Mouse (Mus musculus): Measurements from ENCODE around the gene Krcc1. TPM values are rescaled to one million over a fixed set of nuclear protein-coding genes. Genes with fewer than 3 reads are reported as not detected.

The Krcc1 gene
- 10 to 100 TPM; 12.3 to 13.5 TPM for total RNA-seq (2021)

DNA sequence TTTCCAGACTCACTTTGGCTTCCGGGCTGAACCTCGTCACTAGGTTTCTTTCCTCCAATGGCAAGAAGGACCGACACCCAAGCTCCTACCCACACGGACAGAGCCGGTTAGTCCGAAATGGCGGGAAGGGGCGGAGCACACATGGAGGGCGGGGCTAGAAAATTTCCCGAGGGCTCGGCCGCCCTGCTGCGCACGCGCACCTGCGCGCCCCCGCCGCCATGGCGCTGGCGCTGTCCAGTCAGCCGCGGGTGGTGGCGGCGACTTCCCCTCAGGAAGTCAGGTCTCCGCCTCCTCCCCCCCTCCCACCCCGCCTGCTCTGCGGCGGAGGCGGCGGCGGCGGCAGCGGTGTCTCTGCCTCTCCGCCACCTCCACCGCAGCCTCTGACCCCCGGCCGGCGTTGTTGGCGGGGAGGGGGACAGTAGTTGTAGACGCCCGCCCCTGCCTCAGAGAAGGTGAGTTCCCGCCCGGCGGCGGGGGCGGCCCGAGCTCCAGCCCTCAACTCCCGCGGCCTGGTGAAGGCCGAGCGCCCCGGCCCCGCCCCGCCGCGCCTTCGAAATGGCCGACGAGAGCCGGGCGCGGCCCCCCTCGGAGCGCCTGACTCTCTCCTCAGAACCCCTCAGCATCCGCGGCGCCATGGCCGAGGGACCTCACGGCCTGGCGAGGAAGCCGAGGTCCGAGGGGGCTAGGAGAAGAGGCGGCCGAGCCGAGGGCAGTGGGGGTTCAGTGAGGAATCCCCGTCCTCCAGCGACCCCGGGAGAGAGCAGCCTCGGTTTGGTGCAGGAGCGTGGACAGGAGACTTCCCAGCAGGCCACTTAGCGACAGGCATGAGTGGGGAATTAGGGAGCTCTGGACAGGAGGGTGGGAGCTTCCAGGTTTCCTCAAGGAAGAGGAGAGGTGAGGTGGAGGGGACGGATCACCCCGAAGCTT lies at the start of gene Krcc1:
Krcc1 (plus strand) TSS at position 289 of the 927 bp plus-strand sequence.
- peak; percentile 95 to 98 for DNase-seq (ENCODE audit: extremely low spot score in 1 of 2, low spot score in 2 of 2)
- intact Hi-C loops (cut with DNase I): loop anchor here (5.0 to 10.0 kb wide), 2 partner anchors 123 to 146 kb away; no protein-coding TSS in a partner anchor

DNA sequence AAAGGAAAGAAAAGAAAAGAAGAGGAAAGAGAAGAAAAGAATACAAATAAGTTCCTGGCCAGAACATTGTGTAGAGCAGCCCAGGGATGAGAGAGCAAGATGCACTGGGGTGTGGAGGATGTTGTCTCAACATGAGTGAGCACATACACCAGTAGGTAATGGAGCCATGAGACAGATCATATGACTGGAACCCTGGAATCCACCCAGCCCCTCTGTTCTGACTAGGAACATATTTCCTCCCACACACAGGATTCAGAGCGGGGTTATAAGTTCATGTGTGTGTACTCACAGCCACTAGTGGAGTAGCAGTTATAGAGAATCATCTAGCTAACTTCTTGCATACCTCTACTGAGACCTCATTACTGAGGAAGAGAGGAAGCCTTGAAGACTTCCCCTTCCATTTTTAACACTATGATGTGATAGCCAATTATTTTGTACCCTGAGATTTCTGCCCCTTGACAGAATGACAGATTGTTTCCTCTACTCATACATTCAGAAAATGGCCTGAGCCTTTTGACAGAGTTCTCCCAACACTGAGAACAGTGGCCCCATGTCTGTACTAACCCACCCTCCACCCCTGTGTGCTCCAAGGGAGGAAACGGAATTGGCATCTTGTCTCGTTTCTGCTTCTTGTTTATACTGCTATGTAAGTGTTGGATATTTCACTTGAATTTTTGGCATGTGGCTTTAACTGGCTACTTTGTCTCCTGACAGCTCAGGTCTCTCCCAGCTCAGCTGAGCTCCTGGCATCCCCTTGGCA lies 47.1 kb upstream of the Krcc1 start:
- DNase-seq (ENCODE audit: extremely low spot score in 1 of 2, low spot score in 2 of 2): no peak
- intact Hi-C loops (cut with DNase I): no loop called here

DNA sequence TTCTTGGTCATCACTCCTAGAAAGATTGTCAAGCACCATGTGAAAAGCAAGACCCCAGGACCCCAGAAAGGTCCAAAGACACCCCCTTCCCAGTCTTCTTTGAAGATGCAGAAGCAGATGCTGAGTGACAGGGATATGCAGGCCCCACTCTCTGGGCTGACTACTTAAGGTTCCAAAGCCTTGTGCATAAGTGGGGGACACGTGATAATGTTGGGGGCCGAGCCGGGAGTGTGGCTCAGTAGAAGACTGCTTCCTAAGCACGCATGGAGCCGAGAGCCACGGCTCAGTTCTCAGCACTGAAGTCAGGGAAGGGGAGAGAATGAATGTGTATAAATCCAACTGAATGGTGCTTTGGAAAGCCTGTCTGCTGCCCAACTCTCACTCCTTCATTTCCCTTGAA lies 44.9 kb upstream of the Krcc1 start:
- intact Hi-C loops (cut with DNase I): no loop called here
- DNase-seq (ENCODE audit: extremely low spot score in 1 of 2, low spot score in 2 of 2): no peak

DNA sequence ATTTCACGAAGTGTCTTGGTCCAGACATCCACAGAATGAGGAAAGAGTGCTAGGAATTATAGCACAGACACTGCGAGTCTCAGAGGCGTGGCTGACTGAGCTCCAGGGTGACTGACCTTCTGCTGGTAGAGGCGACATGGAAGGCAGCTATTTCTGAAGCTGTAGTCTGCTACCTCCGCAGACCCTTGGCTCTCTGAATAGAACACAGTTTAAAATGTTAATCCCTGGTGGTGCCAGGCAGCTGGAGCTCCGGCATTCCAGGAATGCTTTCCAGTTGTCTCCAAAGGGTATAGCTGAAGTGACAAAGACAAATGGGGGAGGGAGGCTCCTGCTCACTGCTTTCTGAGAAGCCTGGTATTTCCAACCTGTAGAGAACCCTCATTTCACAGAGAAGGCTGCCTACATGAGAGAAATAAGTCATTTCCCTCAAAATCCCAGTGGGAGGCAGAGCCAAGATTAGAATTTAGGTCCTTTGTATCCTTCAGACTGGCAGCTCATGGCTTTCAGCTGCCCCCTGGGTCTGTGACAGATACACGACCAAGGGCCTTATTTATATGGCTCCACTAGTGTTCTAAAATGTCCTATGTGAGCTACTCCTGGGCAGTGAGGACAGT lies 44.2 kb upstream of the Krcc1 start:
- no peak for DNase-seq (ENCODE audit: extremely low spot score in 1 of 2, low spot score in 2 of 2)
- intact Hi-C loops (cut with DNase I): no loop called here

DNA sequence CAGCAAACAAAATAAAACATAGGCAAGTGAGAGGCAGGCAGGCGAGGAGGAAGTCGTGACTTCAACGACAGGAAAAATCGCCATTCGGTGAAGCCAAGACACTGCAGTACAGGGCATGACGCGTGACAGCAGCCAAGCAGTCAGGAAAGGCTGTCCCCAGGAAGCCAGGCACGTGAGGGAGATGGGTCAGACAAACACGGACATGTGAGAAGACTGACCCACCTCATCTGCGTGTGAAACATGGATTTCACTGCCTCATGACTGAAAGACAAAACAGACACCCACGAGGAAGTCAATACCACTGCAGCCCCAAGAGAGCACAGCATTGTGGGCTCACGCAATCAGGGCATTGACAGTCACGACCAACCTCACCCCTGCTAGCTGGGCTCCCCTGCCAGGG lies 36.4 kb upstream of the Krcc1 start:
- no peak for DNase-seq (ENCODE audit: extremely low spot score in 1 of 2, low spot score in 2 of 2)
- intact Hi-C loops (cut with DNase I): no loop called here

DNA sequence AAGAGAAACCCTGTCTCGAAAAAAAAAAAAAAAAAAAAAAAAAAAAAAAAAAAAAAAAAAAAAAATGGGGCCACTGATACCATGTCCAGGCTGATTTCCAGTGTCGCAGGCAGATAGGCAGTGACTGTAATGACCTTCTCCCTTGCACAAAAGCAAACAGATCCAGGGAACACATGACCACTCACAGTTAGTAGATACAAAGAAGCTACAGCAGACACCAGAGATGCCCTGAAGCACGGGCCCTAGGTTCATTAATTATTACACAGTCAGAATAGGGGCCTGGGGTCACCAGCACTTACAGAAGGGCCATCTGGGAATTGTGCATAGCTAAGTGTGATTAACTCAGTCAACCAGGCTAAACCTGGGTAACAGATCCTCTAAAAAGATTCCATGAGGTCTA lies 35.5 kb upstream of the Krcc1 start:
- DNase-seq (ENCODE audit: extremely low spot score in 1 of 2, low spot score in 2 of 2): no peak
- intact Hi-C loops (cut with DNase I): no loop called here

DNA sequence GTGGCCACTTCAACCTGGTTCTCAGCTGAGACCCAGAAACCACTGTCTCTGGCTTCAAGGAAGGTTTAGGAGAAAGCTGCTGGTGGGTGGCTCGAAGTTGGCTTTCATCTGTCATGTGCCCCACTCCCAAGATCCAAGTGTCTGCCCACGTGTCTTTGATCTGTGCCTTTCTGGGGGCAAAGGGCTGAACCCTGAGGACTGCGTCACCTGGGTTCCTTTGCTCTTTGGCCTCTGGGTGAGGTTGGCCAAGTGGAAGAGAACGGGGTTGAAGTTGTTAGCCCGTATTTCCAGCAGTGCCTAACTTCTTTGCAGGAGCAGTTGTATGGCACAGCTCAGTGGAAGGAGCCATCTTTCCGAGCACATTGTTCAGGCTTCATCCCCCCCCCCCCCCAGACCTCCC lies 35.0 kb upstream of the Krcc1 start:
- no peak for DNase-seq (ENCODE audit: extremely low spot score in 1 of 2, low spot score in 2 of 2)

DNA sequence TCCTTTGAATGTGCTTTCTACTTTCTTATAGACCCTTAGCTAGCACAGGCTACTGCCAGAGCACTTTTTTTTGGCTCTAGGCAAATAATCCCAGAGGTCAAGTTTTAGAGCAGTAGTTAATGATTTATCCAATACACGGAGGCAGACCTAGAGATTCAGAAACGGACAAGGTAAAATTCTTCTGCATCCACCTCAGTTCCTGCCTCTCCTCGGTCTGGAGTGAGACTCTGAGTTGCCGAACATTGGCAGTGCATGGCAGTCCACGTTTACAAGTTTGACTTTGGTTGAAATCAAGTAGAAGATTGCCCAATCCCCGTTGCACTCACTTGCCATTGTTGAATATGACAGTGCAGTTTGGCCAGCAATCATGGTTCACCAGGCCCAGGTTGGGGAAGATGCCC lies 34.4 kb upstream of the Krcc1 start:
- no peak for DNase-seq (ENCODE audit: extremely low spot score in 1 of 2, low spot score in 2 of 2)
- intact Hi-C loops (cut with DNase I): no loop called here

More for the DNA sequence above, 35.0 kb upstream of the Krcc1 start:
- intact Hi-C loops (cut with DNase I): no loop called here

DNA sequence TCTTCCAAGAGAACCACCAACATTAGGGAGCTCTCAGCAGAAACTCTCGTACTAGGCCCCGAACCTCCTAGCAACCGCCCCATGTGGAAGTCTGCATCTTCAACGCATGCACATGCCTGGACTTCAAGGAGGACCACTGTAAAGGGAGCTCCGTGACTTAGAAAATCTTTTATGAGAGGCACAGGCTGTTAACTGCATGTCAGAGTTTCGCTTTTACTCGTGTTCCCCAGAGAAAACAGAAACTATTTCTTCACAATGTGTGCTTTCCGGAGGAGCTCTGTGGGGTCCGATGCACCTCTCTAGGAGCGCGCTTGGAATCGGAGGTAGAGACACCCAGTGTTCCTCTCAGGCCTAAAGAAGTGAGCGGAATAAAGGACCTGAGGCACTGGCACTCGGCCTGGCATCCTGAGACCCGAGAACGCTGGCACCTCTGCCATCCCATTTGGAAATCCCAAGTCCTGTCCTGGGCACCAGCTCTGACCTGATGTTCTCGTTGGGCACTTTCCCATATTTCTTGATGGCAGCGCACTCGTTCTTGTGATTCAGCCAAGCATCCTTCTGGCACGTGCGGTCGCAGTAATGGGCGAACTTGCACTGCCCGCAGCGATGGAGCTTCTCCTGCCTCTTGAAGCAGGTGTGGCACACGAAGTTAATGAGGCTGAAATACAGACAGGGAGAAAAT lies 32.3 kb upstream of the Krcc1 start:
- intact Hi-C loops (cut with DNase I): no loop called here
- DNase-seq (ENCODE audit: extremely low spot score in 1 of 2, low spot score in 2 of 2): no peak

DNA sequence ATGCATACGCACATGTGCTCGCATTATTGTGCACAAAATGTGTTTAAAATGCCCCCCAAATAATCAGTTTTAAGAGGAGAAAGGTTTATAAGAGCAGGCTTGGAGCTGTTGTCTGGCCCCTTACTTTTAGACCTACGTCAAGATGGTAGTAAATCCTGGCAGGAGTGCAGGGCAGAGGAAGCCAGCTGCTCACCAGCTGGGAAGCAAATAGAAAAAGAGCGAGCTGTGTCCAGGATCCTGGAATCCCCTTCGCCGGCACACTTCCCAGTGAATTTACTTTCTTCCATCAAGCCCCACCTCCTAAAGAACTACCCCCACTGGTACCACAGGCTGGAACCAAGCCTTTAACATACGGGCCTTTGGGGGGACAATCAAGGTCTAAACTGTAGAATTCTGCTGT lies 30.6 kb upstream of the Krcc1 start:
- intact Hi-C loops (cut with DNase I): no loop called here
- no peak for DNase-seq (ENCODE audit: extremely low spot score in 1 of 2, low spot score in 2 of 2)

DNA sequence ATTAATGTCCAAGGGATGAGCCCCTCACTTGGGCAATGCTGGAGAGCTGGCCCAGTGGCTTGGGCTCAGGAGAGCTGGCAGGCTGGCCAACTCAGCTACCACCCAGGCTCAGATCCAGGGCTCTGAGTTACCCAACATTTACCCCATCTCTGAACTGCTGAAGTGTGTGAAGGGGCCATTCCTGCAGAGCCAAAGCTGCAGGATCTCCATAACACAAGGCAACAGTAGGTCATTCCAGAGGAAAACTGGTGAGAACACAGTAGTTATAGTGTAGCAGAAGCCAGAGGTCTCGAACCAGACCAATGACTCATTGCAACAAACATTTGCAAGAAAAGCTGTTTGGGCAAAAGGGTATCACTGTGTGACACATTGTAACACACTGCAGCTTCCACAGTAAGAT lies 28.7 kb upstream of the Krcc1 start:
- intact Hi-C loops (cut with DNase I): no loop called here
- no peak for DNase-seq (ENCODE audit: extremely low spot score in 1 of 2, low spot score in 2 of 2)

DNA sequence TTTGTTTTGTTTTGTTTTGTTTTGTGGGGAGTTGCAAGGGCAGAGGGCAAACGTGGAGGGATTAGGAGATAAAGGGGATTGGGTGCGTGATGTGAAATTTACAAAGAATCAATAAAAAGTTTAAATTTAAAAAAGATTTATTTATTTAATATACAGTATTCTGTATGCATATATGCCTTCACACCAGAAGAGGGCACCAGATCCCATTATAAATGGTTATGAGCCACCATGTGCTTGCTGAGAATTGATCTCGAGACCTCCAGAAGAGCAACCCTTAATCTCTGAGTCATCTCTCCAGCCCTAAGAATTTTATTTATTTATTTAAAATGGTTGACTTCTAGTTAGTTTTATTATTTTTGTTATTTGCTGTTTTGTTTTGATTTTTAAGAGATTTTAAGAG lies 28.2 kb upstream of the Krcc1 start:
- no peak for DNase-seq (ENCODE audit: extremely low spot score in 1 of 2, low spot score in 2 of 2)
- intact Hi-C loops (cut with DNase I): no loop called here

DNA sequence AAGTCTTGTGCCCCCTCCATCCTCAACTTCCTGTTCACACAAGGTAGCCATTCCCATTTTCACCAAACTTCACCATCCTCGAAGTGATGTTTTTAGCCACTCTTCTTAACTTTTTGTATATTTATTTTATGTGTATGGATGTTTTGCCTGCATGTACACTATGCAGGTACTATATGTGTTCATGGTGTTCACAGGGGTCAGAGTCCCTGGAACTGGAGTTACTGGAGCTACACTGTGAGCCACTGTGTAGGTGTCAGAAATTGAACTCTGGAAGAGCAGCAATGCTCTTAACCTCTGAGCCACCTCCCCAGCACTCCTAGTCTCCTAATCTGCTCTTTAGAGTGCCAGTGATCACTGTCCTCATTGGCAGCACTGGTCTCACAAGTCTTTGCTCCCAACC lies 23.1 kb upstream of the Krcc1 start:
- intact Hi-C loops (cut with DNase I): loop anchor here (5.0 kb wide), 1 partner anchor 56 kb away; no protein-coding TSS in a partner anchor
- no peak for DNase-seq (ENCODE audit: extremely low spot score in 1 of 2, low spot score in 2 of 2)

DNA sequence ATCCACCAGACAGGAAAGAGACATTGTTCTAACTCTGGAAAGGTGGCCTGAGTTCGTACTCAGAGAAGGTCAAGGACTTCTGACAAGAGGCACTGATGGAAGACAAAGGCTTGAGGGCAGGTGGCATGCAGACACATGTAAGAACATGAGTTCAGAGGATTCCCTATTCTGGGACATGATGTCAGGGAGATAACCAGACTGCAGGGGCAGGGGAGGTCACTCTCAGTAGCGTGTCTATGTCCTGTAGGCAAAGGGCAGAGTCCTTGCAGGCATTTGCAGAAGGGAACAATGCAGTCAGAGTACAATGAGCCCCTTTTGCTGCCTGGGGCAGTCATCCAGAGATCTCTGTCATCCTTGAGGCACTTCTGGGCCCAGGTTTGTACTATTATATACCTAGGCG lies 21.9 kb upstream of the Krcc1 start:
- intact Hi-C loops (cut with DNase I): loop anchor here (5.0 kb wide), 1 partner anchor 57 kb away; no protein-coding TSS in a partner anchor
- no peak for DNase-seq (ENCODE audit: extremely low spot score in 1 of 2, low spot score in 2 of 2)

DNA sequence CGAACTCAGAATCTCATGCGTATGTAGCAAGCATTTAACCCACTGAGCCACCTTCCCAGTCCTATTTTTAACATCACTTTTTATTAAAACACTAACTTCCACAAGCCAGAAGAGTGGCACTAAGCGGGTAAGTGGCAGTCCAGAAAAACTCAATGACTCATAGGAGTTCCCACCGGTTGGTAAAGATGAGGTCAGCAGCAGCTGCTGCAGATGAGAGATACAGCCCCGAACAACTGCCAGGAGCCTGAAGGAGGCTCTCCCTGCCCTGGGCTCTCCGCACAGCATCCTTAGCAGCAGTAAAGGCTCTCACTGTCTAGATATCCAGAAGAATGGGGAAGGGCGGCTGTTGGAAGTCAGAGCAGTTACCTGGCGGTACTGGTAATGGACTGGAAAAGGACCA lies 20.5 kb upstream of the Krcc1 start:
- intact Hi-C loops (cut with DNase I): no loop called here
- DNase-seq (ENCODE audit: extremely low spot score in 1 of 2, low spot score in 2 of 2): no peak

DNA sequence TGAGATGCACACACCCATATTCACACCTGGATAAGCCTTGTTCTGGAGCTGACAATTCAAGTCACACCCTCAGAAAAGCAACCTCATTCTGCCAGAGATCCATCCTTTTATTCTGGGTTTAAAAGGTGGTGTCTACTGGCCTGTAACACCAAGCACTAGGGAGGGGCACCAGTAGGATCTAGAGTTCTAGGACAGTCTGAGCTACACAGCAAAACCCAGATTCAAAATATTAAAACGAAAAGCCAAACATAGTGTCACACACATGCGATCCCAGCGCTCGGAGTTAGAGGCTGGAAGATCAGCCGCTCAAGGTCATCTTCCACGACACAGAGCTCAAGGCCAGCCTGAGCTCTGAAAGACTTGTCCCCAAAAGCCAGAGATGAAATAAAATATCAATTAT lies 17.0 kb upstream of the Krcc1 start:
- intact Hi-C loops (cut with DNase I): no loop called here
- no peak for DNase-seq (ENCODE audit: extremely low spot score in 1 of 2, low spot score in 2 of 2)

DNA sequence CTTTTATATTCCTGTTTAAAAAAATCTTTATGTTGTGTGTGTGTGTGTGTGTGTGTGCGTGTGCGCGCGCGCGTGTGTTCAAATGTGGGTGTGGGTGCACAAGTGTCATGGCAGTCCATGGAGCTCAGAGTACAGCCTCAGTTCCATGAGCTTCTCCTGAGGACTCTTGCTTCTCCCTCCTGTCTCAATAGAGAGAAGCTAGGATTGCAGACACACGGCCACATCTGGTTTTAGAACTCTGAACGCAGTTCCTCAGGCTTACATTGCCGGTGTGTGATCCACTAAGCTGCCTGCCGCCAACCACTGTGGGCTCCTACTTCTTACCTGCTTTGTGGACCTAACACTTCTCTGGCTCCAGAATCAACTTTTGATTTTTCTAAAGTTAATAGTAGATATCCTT lies 15.3 kb upstream of the Krcc1 start:
- intact Hi-C loops (cut with DNase I): no loop called here
- DNase-seq (ENCODE audit: extremely low spot score in 1 of 2, low spot score in 2 of 2): no peak

DNA sequence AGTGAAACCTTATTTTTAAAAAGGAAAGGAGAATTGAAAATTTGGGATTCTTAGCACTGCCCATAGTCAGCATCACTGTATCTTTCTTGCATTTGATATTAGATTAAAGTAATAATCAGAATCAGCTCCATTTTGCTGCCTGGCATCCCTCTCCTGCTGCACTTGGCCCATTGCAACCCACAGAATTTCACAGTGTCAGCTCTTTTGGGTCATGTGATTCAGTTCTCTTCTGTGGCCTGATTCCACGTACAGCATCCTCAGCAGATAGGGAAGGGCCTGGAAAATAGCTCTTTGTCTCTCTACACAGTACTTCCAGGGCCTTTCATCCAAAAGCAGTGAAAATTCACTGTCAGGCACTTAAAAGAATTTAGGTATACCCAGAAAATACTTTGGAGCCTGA lies 14.1 kb upstream of the Krcc1 start:
- intact Hi-C loops (cut with DNase I): no loop called here
- DNase-seq (ENCODE audit: extremely low spot score in 1 of 2, low spot score in 2 of 2): no peak

DNA sequence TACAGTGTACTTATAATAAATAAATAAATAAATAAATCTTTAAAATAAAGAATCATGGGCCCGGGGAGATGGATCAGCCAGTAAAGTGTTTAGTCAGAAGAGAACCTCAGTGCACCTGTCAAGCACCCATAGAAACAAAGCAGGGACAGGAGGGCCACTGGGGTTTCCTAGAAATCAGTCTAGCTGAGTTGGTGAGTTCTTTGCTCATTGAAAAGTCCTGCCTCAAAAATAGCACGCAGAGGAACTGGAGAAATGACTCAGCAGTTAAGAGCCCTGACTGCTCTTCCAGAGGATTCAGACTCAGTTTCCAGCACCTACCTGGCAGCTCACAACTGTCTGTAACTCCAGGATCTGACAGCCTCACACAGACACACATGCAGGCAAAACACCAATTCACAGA lies 12.9 kb upstream of the Krcc1 start:
- DNase-seq (ENCODE audit: extremely low spot score in 1 of 2, low spot score in 2 of 2): no peak
- intact Hi-C loops (cut with DNase I): no loop called here
